Mouse (Mus musculus) ES-Bruce4 (cell line): Measurements from ENCODE around the gene Epyc.

Experiments used
- CTCF ChIP-seq: IDR thresholded peaks from one replicate; pipeline ENCODE4 v1.8.1; 2011; ENCODE audit warnings: low read depth, low read length
- POLR2A ChIP-seq: IDR thresholded peaks from one replicate; pipeline ENCODE4 v1.8.1; 2011; ENCODE audit warnings: low read length; ENCODE audit not compliant: insufficient read depth

DNA sequence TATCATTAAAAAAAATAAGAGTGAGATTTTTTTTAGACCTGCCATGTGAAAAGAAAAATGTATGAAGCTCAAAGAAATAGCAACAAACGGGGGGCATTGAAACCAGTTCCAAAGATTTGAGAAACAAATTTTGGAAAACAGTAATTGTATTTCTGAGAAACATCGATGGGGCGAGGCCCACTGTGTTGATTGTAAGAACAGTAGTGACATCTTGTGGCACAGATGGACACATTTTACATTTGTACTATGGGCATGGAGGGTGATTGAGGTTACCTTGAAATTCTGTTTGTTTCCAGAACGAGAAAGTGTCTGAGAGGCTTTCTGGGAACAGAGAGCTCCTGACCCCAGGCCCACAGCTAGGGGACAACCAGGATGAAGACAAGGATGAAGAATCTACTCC lies 26.3 kb downstream of the Epyc start:
- TF ChIP-seq CTCF (no peak), POLR2A (no peak)
